Mouse (Mus musculus) fat pad, adult 2 months (tissue): ENCODE measurements around the gene Zfp46.

Experiments used
- DNase-seq: peaks from one replicate; pipeline ENCODE4 v3.0.0-alpha.2; 2011; ENCODE audit warnings: low read depth, low spot score; ENCODE audit errors: extremely low read depth

The Zfp46 gene

DNA sequence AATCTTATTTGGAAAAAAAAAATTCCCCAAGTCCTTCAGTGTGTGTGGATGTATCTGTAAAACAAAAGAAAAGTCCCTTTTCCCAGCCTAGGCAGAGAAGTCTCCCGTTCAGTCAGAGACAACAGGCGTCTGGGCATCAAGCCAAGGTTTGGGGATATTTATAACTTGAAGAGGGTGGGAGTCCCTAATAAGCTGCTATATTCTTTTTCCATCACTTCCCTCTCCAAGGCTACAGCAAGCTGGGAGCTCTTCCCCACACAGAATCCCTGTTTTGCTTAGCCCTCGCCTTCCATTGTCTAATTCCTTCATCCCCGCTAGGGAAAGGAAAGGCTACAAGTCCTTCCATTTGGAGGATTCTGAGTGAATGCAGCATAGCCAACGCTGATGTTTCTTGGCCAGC lies at the start of gene Zfp46:
TSS of gene Zfp46 (plus strand) at position 229 of the 400 bp plus-strand sequence.
- no peak for DNase-seq

DNA sequence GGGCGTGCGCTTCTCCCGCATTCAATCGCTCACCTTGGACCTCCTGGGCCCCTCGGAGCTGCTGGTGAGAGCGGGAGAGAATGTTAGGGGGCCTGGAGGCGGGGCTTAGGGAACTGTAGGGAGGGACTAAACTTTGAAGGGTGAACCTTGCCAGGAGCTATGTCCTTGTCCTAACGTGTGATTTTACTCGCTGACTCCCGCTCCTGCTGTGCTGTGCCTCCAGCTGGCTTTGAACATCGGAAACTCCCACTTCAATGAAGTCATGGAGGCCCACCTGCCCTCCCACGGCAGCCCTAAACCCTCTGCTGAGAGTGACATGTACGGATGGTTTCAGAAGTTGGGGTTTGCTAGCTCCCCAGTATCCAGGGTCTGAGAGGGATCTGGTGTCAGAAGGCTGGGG lies 45.8 kb upstream of the Zfp46 start:
- DNase-seq = no peak

DNA sequence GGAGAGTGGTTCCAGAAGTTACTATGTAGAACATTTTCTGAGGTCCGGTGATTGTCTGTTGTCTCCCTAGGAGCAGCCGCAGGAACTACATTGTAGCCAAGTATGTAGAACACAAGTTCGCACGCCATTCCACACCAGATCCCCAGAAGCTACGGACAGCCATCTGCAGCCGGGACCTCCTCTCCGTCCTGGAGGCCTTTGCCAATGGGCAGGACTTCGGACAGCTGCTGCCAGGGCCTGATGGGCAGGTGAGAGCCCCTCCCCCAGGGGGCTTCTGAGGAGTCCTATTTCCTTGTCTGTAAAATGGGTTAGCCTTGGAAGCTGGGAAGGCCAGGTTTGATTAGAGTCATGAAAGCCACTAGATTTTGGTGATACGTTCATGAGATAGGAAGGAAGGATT lies 45.4 kb upstream of the Zfp46 start:
- no peak for DNase-seq

DNA sequence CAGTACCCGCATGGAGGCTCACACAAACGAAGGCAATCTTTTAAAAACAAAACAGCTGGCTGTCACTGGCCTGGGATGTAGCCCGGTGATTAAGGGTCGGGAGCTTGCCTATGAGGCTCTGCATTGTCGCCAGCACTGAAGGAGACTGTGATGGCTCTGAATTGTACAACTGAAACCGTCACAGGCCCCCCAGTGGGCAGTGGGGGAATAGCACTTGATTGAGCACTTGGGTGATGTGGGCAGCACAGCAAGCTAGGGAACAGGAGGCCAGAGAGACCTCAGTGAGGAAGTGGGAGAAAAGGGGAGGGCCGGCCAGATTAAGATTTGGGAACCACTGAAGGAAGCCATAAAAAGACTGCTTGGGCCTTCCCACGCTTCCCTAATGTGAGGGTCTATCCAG lies 44.9 kb upstream of the Zfp46 start:
- DNase-seq = no peak

DNA sequence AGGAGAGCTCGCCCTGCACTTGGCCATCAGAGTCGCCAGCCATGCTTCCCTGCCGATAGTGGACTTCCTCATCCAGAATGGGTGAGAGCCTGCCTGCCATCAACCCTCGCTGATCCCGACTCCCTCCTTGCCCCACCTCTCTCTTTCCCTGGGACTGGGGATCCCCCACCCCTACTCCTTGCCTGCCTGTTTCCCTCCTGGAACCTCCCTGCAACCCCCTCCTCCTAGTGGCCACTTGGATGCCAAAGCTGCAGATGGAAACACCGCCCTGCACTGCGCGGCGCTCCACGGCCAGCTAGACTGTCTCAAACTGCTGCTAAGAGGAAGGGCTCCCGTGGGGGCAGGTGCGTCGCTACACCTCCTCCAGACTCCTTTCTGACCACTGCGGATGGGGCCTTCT lies 44.4 kb upstream of the Zfp46 start:
- no peak for DNase-seq

DNA sequence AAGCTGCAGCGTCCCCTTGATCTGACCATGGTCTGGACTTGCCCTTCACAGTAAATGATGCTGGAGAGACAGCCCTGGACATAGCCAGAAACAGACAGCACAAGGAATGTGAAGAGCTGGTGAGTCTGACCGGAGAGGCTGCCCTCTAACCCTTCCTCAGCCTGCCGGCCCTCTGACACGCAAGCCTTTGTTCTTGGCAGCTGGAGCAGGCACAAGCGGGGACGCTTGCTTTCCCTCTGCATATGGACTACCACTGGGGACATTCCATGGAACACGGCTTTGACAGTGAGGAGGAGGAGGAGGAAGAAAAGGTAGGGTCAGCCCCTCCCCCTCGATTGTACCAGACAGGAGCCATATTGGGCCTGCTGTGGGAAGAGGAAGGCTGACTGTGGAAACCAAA lies 43.5 kb upstream of the Zfp46 start:
- no peak for DNase-seq

DNA sequence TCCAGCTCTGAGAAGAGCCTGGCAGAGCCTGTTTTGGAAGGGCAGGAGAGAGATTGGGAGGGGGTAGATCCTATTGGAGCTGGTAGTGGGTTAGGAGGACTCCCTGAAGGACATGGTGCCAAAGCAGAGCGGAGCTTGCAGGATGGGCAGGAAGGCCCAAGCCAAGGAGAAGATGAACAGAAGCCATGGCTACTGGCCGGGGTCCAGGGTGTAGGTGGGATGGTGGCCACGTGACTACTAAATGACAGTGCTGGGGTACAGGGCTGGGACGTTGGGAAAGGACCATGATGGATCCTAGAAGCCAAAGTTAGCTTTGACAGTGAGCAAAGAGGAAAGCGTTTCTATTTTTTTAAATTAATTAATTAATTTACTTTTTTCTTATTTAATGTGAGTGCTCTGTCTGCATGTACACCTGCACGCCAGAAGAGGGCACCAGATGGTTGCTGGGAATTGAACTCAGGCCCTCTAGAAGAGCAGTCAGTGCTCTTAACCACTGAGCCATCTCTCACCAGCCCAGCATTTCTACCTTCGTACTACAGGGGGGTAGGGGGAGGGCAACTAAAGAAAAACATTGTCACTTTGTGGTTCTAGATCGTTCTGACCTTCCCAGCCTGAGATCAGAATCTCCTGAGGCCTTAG lies 42.3 kb upstream of the Zfp46 start:
- no peak for DNase-seq

DNA sequence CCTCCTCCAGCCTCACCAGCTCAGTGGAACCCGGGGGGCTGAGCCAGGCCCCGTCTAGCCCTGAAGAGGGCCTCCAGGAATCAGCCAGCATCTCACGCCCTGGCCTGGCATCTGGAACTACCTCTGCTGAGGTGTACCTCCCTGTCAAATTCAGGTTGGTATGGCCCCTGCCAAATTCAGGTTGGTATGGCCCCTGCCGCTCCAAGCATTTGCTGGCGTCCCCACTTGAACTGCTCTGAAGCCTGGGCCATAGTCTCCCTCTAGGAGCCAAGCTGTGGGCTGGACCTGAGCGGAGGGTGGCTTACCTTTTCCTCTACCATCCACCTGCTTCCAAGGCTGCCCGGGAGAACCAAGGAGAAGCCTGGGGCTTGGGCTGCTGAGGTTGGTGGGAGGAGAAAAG lies 41.8 kb upstream of the Zfp46 start:
- DNase-seq = no peak

DNA sequence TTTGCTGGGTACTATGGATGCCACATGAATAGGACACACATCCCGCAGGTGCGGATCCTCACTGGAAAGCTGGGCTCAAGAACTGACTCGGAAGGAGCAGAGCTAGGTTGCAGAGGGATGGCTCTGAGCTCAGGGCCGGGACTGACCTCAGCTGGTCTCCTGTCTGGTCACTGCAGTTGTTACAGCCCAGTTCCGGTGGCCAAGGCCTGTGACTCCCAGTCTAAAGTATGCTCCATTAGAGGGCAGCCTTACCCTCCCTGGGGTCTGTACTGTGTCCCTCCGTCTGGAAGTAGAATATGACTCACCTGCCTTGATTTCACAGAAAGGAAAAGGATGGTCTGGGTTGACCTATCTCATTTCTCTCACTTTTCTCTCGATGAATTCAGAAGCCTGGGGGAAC lies 40.3 kb upstream of the Zfp46 start:
- DNase-seq = no peak

DNA sequence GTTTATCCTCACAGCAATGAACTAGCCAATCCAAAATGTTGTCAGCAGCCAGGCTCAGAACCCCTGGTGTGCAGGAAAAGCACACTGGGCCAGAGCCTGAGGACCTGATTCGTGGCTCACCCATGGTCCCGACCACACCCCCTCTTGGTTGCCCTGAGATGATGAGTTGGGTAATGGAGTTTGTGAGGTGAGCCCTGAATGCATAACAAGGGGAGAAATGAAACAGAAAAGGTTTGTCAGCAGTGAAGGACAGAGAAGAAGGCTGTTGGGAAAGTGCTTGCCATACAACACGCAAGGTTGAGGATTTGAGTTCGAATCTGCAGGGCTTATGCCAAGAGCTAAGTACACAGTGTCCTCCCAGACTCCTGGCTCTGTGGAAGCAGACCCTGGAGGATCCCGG lies 38.8 kb upstream of the Zfp46 start:
- no peak for DNase-seq

DNA sequence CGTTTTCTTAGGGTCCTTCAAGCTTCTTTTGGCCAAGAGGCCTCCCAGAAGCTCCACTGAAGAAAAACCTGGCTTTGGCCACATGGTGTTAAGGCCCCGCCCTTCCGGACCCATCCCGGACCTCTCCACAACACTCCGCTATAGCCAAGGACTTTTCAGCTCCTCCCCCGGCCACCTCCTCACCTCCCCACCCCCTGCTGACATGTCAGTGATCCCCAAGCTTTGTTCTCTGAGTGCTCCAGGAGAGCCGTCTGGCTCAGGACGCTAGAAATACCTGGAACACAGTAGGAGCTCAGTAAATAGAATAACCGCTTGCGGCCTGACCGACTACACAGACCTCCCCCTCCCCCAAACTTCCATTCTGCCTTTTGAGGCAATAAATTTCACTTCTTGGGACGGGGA lies 37.9 kb upstream of the Zfp46 start:
- DNase-seq = no peak

DNA sequence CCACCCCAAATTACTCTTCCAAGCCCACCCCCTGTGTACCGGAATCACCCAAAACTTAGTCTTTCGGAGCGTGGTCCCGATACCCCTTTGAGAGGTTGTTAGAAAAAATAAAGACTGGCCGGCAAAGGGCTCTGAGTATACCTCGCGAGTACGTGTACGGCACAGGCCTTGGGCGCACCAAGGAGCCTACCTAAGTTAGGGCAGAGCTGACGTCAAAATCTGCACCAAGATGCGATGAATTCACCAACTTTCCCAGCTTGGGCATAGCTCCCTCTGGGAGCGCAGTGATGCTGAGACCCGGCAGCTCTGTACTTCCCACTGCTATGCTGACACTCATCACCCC lies 37.1 kb upstream of the Zfp46 start:
- no peak for DNase-seq

DNA sequence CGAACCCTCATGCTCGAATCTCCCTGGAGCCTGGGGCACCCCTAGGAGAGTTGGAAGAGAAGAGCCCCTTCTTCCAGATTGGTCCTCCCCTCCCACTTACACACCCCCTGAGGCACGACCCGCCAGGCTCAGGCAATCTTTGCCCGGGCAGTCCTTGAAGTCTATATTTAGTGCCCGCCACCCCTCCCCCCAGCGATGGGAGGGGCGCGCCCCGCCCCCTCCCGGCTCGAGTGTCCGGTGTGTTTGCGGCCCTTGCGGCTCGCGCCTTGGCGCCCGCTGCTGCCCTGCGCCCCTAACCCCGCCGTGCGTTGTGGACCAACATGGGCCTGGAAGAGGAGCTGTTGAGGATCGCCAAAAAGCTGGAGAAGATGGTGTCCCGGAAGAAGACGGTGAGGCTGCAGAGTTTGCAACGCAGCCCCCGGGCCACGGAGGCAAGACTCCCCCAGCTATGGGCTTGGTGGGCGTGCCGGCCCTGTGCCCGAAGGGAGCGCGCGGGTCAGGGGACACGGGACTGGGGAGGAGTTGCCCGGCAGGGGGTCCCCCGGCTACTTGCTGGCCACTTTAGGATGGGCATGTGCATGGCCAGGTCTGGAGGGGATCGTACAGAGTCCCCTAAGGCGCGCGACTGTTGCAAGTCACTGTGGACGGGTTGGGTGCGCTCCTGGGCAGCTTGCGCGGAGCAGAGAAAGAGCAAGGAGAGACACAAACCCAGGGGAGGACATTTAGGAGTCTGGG lies 36.6 kb upstream of the Zfp46 start, which contains the start of gene Tcea3:
TSS of gene Tcea3 (plus strand) at position 1 of the 735 bp plus-strand sequence.
- DNase-seq = no peak

DNA sequence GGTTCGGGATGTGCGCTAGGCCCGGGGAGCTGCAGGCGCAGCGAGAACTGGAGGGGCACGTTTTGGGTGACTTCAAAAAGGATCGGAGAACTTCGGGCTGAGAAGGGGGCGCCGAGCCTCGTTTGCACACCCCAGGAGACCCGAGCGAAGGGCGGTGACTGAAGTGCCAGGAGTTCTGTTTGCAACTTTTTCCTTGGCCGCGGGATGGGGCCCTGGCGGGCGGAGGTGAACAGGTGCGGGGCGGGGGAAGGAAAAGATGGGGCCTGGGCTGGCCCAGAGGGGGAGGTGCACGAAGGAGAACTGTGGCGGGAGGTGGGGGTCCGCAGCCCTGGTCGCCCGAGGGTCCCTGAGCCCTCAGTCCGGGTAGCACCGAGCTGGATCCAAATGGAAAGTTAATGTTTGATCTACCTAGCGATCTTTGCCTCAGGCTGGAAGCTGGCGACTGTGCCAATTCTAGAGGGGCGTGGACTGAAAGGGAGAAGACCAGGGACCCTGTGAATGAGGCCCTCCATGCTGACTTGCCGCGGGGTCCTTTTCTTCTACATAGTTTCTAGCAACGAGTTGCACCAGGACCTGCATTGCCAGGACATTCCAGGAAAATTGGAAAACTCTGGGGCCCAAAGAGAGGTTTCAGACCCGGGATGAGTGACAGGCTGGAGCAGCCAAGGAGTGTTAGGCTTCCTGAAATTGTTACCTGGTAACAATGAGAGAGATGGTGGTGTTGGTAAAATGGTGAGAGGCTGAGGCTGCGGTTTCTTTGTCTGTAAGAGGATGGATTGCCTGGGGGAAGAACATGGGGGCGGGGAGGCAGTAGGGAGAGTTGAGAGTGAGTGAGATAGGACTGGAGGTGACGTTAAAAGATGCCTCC lies 35.8 kb upstream of the Zfp46 start:
- DNase-seq = no peak

DNA sequence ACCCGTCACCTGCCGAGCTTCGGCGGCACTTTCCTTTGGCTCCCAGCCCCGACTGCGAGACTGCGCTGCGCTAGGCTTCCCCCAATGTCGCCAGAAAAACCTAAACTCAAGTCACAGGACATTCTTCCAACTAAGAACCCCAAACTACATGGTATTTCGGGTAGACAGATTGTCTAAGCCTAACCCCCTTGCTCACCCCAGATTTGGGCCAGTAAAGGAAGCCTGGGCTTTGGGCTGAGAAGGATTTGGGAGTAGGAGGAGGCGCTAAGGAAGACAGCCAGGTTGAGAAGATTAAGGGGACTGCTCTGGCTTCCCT lies 35.2 kb upstream of the Zfp46 start:
- no peak for DNase-seq

DNA sequence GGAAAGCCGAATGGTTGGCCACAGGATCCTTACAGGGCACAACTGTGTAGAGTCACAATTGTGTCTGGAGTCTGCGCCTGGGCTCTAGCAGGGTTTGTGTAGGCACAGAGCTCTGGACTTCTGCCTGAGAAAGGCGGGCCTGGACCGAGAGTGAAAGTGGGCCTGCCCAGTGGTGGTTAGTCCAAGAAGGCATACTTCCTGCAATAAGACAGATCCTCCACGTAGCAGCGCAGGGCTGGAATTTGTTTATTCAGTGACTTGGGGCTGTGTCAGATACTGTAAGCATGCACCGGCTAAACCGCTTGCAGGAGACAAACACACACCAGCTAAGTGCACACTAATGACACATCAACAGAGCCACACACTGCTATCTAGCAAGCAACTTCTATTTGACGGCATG lies 34.7 kb upstream of the Zfp46 start:
- no peak for DNase-seq

DNA sequence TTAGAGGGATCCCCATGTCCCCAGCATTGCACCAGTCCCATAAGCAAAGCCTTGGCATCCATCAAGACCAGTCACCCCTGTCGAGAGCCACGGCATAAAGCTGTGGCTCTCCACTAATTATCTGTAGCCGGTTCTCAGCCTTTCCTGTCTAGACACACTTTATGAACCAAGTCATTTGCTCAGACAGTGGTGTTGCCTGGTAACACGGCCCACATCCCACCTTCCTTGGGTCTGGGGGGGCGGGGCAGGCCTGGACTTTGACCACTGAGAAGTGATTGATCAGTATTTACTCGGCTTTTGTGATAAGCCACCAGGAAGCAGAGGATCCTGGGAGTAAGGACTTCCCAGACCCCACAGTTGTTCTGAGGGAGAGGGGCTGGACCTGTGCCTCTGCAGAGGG lies 28.6 kb upstream of the Zfp46 start:
- DNase-seq = no peak

DNA sequence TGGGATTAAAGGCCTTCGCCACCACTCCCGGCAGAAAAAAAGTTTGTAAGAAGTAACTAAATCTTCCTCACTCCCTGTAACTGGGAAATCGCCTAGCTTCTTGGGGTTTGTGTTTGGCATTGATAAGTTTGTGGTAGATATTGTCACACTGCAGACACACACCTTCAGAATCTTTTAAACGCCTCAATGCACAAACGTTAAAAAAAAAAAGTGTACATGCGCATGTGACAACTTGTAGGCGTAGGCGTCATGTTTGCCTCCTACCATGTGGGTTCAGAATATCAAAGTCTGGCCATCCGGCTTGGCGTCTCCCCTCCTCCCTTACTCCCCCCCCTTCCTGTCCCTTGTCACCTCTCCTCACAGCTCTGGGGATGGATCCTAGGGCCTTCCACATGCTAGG lies 27.8 kb upstream of the Zfp46 start:
- no peak for DNase-seq

DNA sequence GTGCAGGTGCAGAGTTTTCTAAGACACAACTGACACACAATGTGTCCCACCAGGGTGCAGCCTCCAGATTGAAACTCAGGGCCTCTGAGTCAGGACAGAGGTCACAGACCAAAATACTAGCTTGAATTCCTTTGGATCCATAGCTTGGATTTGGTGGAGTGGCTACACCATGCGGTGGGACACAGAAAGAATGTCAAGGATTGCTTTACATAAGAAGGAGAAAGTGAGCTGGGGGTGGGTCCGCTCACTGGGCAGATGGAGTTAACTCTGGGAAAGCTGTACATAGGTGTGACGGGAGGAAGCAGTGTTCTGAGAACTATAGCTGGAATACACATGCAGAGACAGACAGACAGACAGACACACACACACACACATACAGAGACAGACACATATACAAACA lies 24.6 kb upstream of the Zfp46 start:
- no peak for DNase-seq

DNA sequence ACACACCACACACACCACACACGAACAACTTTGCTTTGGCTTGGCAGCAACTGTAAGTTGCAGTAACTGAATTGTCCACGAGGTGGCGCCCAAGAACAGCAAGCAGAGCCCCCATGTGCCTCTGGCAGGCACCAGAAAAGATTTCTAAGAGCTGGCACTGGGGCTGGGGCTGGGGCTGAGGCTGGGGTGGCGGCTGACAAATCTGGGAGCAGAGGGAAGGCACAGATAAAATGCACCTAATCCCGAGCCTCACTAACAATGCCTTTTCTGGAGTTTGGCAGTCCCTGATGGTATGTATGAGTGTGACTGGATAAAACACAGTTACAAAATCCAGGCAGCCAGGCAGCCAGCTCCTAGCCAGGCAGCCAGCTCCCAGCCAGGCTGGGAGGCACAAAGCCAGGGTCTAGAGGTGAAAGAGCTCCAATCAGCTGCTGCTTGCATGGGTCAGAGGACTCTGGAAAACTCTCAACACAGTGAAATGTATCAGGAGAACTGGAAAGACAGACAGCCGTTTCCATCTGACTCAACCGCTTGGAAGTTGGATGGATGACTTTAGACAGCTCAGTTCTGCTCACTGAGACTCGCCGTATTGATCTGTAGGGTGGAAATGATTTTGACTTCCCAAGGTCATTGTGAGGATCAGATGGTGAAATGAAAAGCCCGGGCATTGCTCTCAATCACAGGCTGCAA lies 23.8 kb upstream of the Zfp46 start:
- no peak for DNase-seq

DNA sequence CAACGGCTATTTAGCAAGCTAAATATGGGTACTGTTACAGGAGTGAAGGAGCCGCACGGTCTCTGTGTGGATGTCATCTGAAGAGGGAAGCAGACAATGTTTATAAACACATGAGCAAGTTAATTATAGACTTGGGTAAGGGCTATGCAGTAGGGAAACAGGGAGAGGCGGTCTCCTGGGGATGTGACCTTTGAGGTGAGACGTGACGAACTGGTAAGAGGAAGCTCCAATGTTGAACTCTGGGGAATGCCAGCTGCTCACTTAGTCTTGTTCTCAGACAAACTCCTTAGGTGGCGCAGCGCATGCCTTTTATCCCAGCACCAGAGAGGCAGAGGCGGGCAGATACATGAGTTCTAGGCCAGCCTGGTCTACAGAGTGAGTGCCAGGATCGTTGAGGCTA lies 22.6 kb upstream of the Zfp46 start:
- no peak for DNase-seq

DNA sequence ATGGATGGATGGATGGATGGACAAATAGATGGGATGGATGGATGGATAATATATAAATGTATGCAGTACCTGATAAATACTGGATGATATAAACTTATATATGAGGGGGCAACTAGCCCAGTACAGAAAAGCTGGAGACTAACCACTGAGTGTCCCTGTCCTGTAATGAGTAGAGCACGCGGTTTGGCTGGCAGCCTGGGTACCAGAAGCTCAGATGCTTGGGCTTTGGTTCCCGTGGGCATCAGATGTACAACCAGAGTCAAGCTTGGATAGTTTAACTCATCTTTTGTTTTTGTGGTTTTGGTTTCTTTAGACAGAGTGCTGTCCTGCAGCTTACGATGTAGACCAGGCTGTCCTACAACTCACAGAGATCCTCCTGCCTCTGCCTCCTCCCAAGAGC lies 20.9 kb upstream of the Zfp46 start:
- DNase-seq = no peak
